Mouse (Mus musculus) layer of hippocampus, adult 18-20 months (tissue): Measurements from ENCODE around the gene Adk. TPM values are rescaled to one million over a fixed set of nuclear protein-coding genes. Genes with fewer than 3 reads are reported as not detected.
"Not testable (repeated sequence)": the region's sequence is repeated elsewhere in the genome, so short reads cannot be mapped to it uniquely, and the experiment has no call there.

Source experiments
- DNase-seq, 2 experiments: peaks; one replicate each; pipeline ENCODE4 v3.0.0; 2022; ENCODE audit warnings: low spot score in 2 of 2
- total RNA-seq, 2 experiments: library from RNA; stranded (reverse); gene quantifications; 2 replicates each; pipeline ENCODE4 v1.2.3; 2021

Gene Adk
- total RNA-seq, 2 experiments from 2014 or later: 64.2 to 69.7 TPM

GRCm38 (mm10) chr14:21477181-21477580 is 424.8 kb downstream of the Adk start:
- DNase-seq: no peak

DNA sequence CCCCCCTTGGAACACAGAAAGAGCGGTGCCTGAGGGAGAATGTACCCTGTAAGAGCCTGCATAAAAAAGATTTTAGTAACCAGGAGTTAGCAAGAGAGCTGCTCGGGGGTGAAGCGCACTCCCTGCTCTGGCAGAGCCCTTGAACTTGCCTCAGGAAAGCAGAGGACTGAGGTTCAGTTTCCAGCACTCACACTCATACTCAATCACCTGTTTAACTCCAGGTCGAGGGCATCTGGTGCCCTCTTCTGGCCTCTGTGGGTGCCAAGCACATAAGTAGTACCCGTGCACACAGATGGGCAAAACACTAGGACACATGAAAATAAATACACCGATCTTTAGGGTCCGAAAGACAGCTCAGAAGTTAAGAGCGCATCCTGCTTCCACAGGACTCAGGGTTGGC is 427.2 kb downstream of the Adk start:
- no peak for DNase-seq

GRCm38 (mm10) chr14:21480191-21480590 is 427.8 kb downstream of the Adk start:
- DNase-seq: no peak

DNA sequence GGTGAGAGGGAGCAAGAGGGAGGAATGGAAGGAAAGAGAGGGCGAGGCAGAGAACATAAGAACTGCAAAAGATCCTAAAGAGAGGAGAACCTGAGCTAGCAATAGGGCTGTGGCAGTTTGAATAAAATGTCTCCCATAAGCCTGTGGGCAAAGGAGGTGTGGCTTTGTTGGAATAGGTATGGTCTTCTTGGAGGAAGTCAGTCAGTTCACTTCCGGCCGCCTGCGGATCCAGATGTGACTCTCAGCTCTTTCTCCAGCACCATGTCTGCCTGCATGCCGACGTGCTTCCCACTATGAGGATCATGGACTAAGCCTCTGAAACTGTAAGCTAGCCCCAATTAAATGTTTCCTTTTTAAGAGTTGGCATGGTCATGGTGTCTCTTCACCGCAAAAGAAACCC is 428.9 kb downstream of the Adk start, which contains the start of gene Kat6b:
Gene Kat6b, plus strand, starts transcription at position 204 of the 400 bp plus-strand sequence.
- DNase-seq: no peak

DNA sequence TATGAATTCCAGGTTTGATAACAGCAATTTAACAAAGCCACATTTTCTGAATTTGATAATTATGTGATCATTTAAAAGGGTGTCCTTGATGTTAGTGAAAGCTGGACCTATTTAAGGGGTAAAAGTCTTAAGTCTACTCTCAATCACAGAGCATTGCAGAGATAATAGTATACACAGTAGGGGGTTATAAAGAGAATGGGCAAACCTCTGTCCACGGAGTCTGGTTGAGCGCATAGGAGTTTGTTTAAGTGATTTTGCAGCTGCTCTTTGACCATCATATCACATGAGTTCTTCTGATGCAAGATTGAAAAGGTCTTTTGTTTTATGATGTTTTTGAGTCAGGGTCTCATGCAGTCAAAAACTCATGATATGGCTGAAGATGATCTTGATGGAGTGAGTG is 431.8 kb downstream of the Adk start:
- DNase-seq: no peak

- no peak for DNase-seq
Observed at GRCm38 (mm10) chr14:21484693-21485092, 432.3 kb downstream of the Adk start.

GRCm38 (mm10) chr14:21485961-21486520 is 433.7 kb downstream of the Adk start:
- no peak for DNase-seq

DNA sequence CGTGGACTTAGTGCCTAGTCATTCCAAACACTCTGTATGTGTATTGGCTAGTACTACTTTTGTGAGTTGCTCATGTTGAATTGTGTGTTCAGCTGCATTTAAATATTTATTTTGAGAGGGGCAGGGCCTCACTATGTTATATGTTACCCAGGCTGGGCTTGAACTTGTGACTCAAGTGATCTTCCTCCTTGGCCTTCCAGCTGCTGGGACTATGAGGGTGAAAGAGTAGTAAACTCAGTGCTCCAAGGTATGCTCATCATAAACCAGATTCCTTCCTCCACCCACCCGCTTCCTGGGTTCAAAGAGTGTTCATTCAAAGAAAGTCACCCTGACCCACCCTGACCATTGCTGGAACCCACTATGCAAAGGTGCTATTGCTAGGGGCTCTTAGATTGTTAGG is 434.8 kb downstream of the Adk start:
- not testable (repeated sequence) for DNase-seq

DNA sequence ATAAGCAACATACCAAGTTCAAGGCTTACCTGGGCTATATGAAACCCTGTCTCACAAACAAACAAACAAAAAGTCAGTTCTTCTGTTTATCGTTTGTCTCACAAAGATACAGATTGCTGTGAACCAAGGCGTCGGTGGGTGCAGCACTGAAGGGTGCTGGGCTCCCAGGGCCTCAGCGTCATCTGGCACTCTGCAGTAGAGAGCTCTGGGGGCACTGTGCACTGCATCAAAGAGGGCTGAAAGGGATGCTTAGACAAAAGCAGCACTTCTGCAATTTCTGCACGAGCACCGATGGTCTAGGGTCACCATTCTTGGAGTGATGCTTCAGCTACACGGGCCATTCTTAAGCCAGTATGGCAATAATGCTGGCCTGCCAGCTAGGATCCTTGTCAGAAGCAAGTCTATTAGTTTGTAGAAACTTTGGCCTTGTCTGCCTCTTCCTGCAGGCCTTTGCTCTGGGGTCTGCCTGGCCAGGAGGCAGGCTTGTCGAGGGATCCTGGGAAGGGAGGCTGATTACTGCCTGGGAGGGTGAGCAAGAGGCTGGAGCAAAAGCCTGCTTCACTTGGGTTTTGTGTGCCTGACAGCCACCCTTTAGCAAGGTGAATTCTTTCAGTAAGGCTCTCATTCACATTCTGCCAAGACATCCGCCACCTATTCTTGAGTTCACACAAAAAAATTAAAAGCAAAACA is 436.2 kb downstream of the Adk start:
- DNase-seq: not testable (repeated sequence)

DNA sequence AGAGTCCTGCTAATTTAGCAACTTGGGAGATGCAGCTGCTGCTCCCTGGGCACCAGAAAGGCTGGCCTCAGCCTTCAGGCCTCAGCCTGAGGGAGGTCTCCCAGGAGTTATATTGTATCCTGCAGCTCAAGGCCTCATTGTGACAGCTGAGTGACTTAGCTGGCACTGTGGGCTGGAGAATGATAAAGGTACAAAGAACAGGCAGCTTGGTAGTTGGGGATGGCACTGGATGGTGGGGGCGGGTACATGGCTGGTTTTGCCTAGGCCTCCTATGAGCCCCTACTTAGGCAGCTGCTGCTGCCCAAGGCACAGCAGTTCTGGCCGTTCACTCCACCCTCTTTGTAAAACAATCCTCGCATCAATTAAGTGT is 436.7 kb downstream of the Adk start:
- no peak for DNase-seq

- no peak for DNase-seq
Observed at GRCm38 (mm10) chr14:21490141-21490540, 437.8 kb downstream of the Adk start.

Other genes with a start within 250 kb of the Adk start
- gene Plau, start 215.9 kb upstream of the Adk start, total RNA-seq: 1 to 10 TPM; 3.3 to 4.5 TPM
- 10 to 100 TPM; 28.2 to 32.5 TPM for gene Vcl, start 123.2 kb upstream of the Adk start, total RNA-seq
- gene Ap3m1, start 66 bp upstream of the Adk start, total RNA-seq: 10 to 100 TPM; 67.2 to 70.5 TPM